12 mouse cellular contexts compared by ENCODE assay signal in genomic region chr6:127877026-127877425, GRCm38 (mm10). TPM values are rescaled to one million over a fixed set of nuclear protein-coding genes. Genes with fewer than 3 reads are reported as not detected.
DNase-seq lines count a peak whose midpoint lies in the region; ATAC-seq and TF ChIP-seq lines count a peak whose summit lies in the region.
"Had no signal": no experiment of that assay in that cellular context is flagged by ENCODE, and none has a peak within 500 bp of the region (broad histone marks: within the 10 kb centered on the region; RNA-seq: fewer than 3 reads in every experiment).

No protein-coding gene starts in this region.

- 56% methylated on average over 12 of the region's 12 CpGs for WGBS in hindbrain, postnatal 0 days
- WGBS in hindbrain, embryonic 10.5 days: 85% methylated on average over 12 of the region's 12 CpGs
- WGBS in liver, embryonic 12.5 days (ENCODE audit: insufficient replicate concordance): 76% methylated on average over 12 of the region's 12 CpGs
- WGBS in intestine, embryonic 16.5 days: 63% methylated on average over 12 of the region's 12 CpGs

- no peak for TF ChIP-seq CTCF in hindbrain, postnatal 0 days (IDR thresholded peaks at IDR 0.05; ENCODE audit: low read depth)

- peak; percentile 27 for DNase-seq in hindbrain, postnatal 0 days (ENCODE audit: low spot score)
- no peak for DNase-seq in hindbrain, embryonic 10.5 days (ENCODE audit: low spot score)
- DNase-seq in 3T3-L1 (ENCODE audit: low read depth, low spot score): peak; percentile 16
- DNase-seq in adrenal gland, postnatal 14 days: peak; percentile 65
- DNase-seq in gastrocnemius, postnatal 10 days: peak; percentile 24
- DNase-seq in left cerebral cortex, postnatal 14 days (ENCODE audit: low spot score in 2 of 2): no peak
- DNase-seq: cerebellum, adult 11-12 months; right cerebral cortex, postnatal 4 days had no signal

- no peaks in the 10 kb centered on the region for H3K36me3 ChIP-seq in hindbrain, postnatal 0 days (ENCODE audit: insufficient read depth, low read length)
- H3K36me3 ChIP-seq in hindbrain, embryonic 10.5 days: no peaks in the 10 kb centered on the region
- no peaks in the 10 kb centered on the region for H3K36me3 ChIP-seq in liver, embryonic 12.5 days
- no peaks in the 10 kb centered on the region for H3K36me3 ChIP-seq in intestine, embryonic 16.5 days (ENCODE audit: control insufficient read depth, insufficient read depth, low read length)
- H3K36me3 ChIP-seq: heart, embryonic 13.5 days; intestine, embryonic 15.5 days had no signal

- H3K4me3 ChIP-seq in hindbrain, postnatal 0 days (ENCODE audit: low read length): no peak overlapping the region
- H3K4me3 ChIP-seq in hindbrain, embryonic 10.5 days: no peak overlapping the region
- H3K4me3 ChIP-seq in liver, embryonic 12.5 days: no peak overlapping the region
- no peak overlapping the region for H3K4me3 ChIP-seq in intestine, embryonic 16.5 days (ENCODE audit: low read length)
- H3K4me3 ChIP-seq: heart, embryonic 13.5 days; intestine, embryonic 15.5 days had no signal

- H3K4me2 ChIP-seq in hindbrain, postnatal 0 days (ENCODE audit: low read depth, low read length): no peak overlapping the region
- no peak overlapping the region for H3K4me2 ChIP-seq in liver, embryonic 12.5 days
- no peak overlapping the region for H3K4me2 ChIP-seq in intestine, embryonic 16.5 days (ENCODE audit: low read depth, low read length)
- H3K4me2 ChIP-seq: heart, embryonic 13.5 days; intestine, embryonic 15.5 days had no signal

- H3K27ac ChIP-seq in hindbrain, postnatal 0 days: no peak overlapping the region
- no peak overlapping the region for H3K27ac ChIP-seq in hindbrain, embryonic 10.5 days
- no peak overlapping the region for H3K27ac ChIP-seq in liver, embryonic 12.5 days
- H3K27ac ChIP-seq in intestine, embryonic 16.5 days (ENCODE audit: low read length): no peak overlapping the region
- H3K27ac ChIP-seq: heart, embryonic 13.5 days; intestine, embryonic 15.5 days had no signal

- intact Hi-C loops in left cerebral cortex, postnatal 14 days (cut with DNase I): no loop called here

- H3K27me3 ChIP-seq in hindbrain, postnatal 0 days (ENCODE audit: insufficient read depth, low read length): no peaks in the 10 kb centered on the region
- H3K27me3 ChIP-seq in hindbrain, embryonic 10.5 days (ENCODE audit: insufficient read depth, poor library complexity, severe bottlenecking): no peaks in the 10 kb centered on the region
- H3K27me3 ChIP-seq in liver, embryonic 12.5 days (replicated peaks): no peaks in the 10 kb centered on the region
- no peaks in the 10 kb centered on the region for H3K27me3 ChIP-seq in intestine, embryonic 16.5 days (replicated peaks; ENCODE audit: control insufficient read depth, insufficient read depth, low read length)
- H3K27me3 ChIP-seq: heart, embryonic 13.5 days; intestine, embryonic 15.5 days had no signal

- no peak overlapping the region for H3K9ac ChIP-seq in hindbrain, postnatal 0 days (replicated peaks; ENCODE audit: low read length)
- H3K9ac ChIP-seq in liver, embryonic 12.5 days: no peak overlapping the region
- H3K9ac ChIP-seq in intestine, embryonic 16.5 days (ENCODE audit: low read depth, low read length): no peak overlapping the region
- H3K9ac ChIP-seq: heart, embryonic 13.5 days; intestine, embryonic 15.5 days had no signal

- ATAC-seq in hindbrain, postnatal 0 days: peak; percentile 71
- ATAC-seq in liver, embryonic 12.5 days: no peak
- no peak for ATAC-seq in intestine, embryonic 16.5 days
- ATAC-seq: intestine, embryonic 15.5 days had no signal

- no peaks in the 10 kb centered on the region for H3K9me3 ChIP-seq in hindbrain, postnatal 0 days (ENCODE audit: low read length)
- 0 out of 2 replicates have a peak, but pooled peaks cover 8% of the 10 kb centered on the region for H3K9me3 ChIP-seq in hindbrain, embryonic 10.5 days
- H3K9me3 ChIP-seq in liver, embryonic 12.5 days (replicated peaks): peaks cover 7% of the 10 kb centered on the region
- H3K9me3 ChIP-seq in intestine, embryonic 16.5 days (ENCODE audit: control insufficient read depth, low read length): no peaks in the 10 kb centered on the region
- H3K9me3 ChIP-seq: intestine, embryonic 15.5 days had no signal

- H3K4me1 ChIP-seq in hindbrain, postnatal 0 days (ENCODE audit: insufficient read depth, low read length): peaks cover 9% of the 10 kb centered on the region; the same call in 1 of the 2 replicates
- peaks cover 25% of the 10 kb centered on the region for H3K4me1 ChIP-seq in hindbrain, embryonic 10.5 days (replicated peaks)
- H3K4me1 ChIP-seq in liver, embryonic 12.5 days: no peaks in the 10 kb centered on the region
- H3K4me1 ChIP-seq in intestine, embryonic 16.5 days (ENCODE audit: control insufficient read depth, insufficient read depth, low read length): peaks cover 4% of the 10 kb centered on the region; the same call in 1 of the 2 replicates
- H3K4me1 ChIP-seq: intestine, embryonic 15.5 days had no signal

RNA-seq across cellular contexts. Expression of gene Tspan11, which starts 10.4 kb away (rescaled TPM):
- 3.5 and 5.6 TPM in 2 replicates for total RNA-seq in hindbrain, postnatal 0 days (2014; rRNA removed)
- 3.6 and 4.4 TPM in 2 replicates for polyA plus RNA-seq in hindbrain, postnatal 0 days (2015; fragmentation: Nextera tagmentation; extraction: Ambion mirVana)
- polyA plus RNA-seq in hindbrain, embryonic 10.5 days (2016; fragmentation: Nextera tagmentation; extraction: Ambion mirVana): 6.8 and 15.4 TPM in 2 replicates
- total RNA-seq in adrenal gland, postnatal 14 days (2021): 4.5 and 5.2 TPM in 2 replicates
- 10 to 100 TPM; 12.7 to 14.0 TPM for total RNA-seq in gastrocnemius, postnatal 10 days (2021)
- polyA plus RNA-seq in liver, embryonic 12.5 days (2016; fragmentation: Nextera tagmentation; extraction: Ambion mirVana): 0.43 and 1.5 TPM in 2 replicates
- polyA plus RNA-seq in intestine, embryonic 16.5 days (2015; fragmentation: Nextera tagmentation; extraction: Ambion mirVana): 2.5 and 3.5 TPM in 2 replicates
- 1 to 10 TPM; 3.8 to 5.5 TPM for total RNA-seq in left cerebral cortex, postnatal 14 days (2021)

Comparison
In these comparisons a context has a peak if more than half of its experiments do, and no peak if none do; other contexts are left out.
1. DNase-seq: peak in hindbrain, postnatal 0 days (single experiment), 3T3-L1 (single experiment), adrenal gland, postnatal 14 days (single experiment) and gastrocnemius, postnatal 10 days (single experiment); none in hindbrain, embryonic 10.5 days (single experiment) and left cerebral cortex, postnatal 14 days (0 of 2).